Mouse (Mus musculus) neutrophil, adult 65 days (primary cell): ENCODE results near the gene Lpgat1. TPM values are rescaled to one million over a fixed set of nuclear protein-coding genes. Genes with fewer than 3 reads are reported as not detected.

ENCODE experiments used
- total RNA-seq: library from RNA; stranded (reverse); gene quantifications from 2 replicates; pipeline ENCODE4 v1.2.4, GENCODE M21; 2023

The Lpgat1 gene
- total RNA-seq, result 73.4 and 78.1 TPM in 2 replicates

GRCm38 (mm10) chr1:191717601-191718498 lies at the start of gene Lpgat1:
Gene Lpgat1, plus strand, starts transcription at chr1:191717834.

GRCm38 (mm10) chr1:191821326-191822091 lies 103.9 kb downstream of the Lpgat1 start, which contains the start of gene Nek2:
Gene Nek2, plus strand, starts transcription at chr1:191821444.

Other genes starting within 250 kb of the Lpgat1 start
- 35.7 and 50.7 TPM in 2 replicates for gene Dtl, start 142.3 kb upstream of the Lpgat1 start, total RNA-seq
- gene Ints7, start 142.2 kb upstream of the Lpgat1 start, total RNA-seq, result 24.7 and 34.8 TPM in 2 replicates
- 19.7 and 27.1 TPM in 2 replicates for gene Nek2, start 103.6 kb downstream of the Lpgat1 start, total RNA-seq
- 10.8 and 22.5 TPM in 2 replicates for gene Slc30a1, start 188.9 kb downstream of the Lpgat1 start, total RNA-seq